Mouse (Mus musculus): Measurements from ENCODE around the gene Scgb1b11. TPM values are rescaled to one million over a fixed set of nuclear protein-coding genes. Genes with fewer than 3 reads are reported as not detected.

The Scgb1b11 gene
- not detected in 2 replicates for polyA plus RNA-seq (2012; rRNA removed)

DNA sequence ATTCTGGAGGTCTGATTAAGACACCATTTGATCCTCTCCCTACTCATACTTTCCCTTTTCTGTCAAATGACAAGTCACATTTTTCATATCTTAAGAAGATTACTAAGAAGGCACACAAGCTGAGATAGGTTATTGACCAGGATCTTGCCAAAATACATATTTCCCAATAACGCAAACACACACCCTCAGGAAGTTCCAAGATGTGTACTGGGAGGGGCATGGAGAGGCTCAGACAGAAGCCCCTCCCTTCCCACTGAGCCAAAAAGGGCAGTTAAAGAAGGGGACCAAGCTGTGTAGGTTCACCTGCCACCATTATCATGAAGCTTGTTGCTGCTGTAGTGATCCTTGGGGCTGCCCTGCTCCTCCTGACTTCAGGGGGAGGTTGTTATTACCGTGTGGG, at the start of gene Scgb1b11:
Scgb1b11 (plus strand) TSS at position 301 of the 400 bp plus-strand sequence.

DNA sequence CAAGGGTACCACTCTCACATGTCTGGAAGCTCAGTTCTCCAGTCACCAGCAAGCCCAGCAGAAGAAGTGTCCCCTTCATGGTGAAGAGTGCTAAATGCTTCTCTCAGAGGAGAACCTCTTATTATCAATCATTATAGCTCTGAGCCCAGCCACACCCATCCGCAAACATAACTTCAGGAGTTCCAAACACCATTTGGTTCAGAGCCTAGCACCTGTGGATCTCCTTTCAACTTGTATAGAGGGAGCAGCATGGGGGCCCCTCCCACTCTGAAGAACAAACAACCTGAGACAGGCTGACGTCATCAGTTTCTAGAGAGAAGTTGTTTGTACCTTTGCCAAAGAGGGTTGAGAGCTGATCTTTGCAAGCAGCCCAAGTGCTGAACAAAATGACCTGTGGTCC, 11.6 kb upstream of the Scgb1b11 start, which contains the start of gene Scgb2b11:
Scgb2b11 (minus strand) TSS at position 101 of the 400 bp plus-strand sequence.

Other genes with a start within 250 kb of the Scgb1b11 start
- not detected in 2 replicates for gene Scgb1b10, start 122.0 kb upstream of the Scgb1b11 start, polyA plus RNA-seq (2012; rRNA removed)
- gene Scgb2b11, start 11.7 kb upstream of the Scgb1b11 start, polyA plus RNA-seq (2012; rRNA removed) = not detected in 2 replicates
- gene Scgb2b12, start 104.4 kb downstream of the Scgb1b11 start, polyA plus RNA-seq (2012; rRNA removed) = not detected in 2 replicates
- gene Scgb1b12, start 111.3 kb downstream of the Scgb1b11 start, polyA plus RNA-seq (2012; rRNA removed) = not detected in 2 replicates
- gene Scgb1b29, start 218.7 kb downstream of the Scgb1b11 start, polyA plus RNA-seq (2012; rRNA removed) = not detected in 2 replicates